Mouse (Mus musculus) gastrocnemius, adult 8-10 months (tissue): ENCODE results near the gene Abhd16a. TPM values are rescaled to one million over a fixed set of nuclear protein-coding genes. Genes with fewer than 3 reads are reported as not detected.

Experiments used
- DNase-seq, 2 experiments: peaks; one replicate each; pipeline ENCODE4 v3.0.0; 2022; ENCODE audit warnings: low spot score in 2 of 2
- total RNA-seq, 4 experiments: library from RNA; stranded (reverse); gene quantifications; 2 replicates each; pipeline ENCODE4 v1.2.4; 2022

Abhd16a gene
- 100 to 1,000 TPM in 1 of 4 experiments, 10 to 100 TPM in 3; 84.1 to 107 (median 92.9) TPM for total RNA-seq

GRCm38 (mm10) chr17:35088825-35089644 lies at the start of gene Abhd16a:
Abhd16a (plus strand) TSS chr17:35089263.
- peak; percentile 93 to 94 for DNase-seq

GRCm38 (mm10) chr17:35043794-35044193 lies 45.3 kb upstream of the Abhd16a start:
- DNase-seq, result no peak

GRCm38 (mm10) chr17:35044904-35045806 lies 43.9 kb upstream of the Abhd16a start:
- no peak for DNase-seq

- DNase-seq, result no peak
These were observed 43.0 kb upstream of the Abhd16a start for GRCm38 (mm10) chr17:35045807-35046680.

GRCm38 (mm10) chr17:35046681-35047455 lies 42.2 kb upstream of the Abhd16a start, which contains the start of gene Msh5:
Msh5 (minus strand) TSS chr17:35046745.
- peak; percentile 92 to 93 for DNase-seq

GRCm38 (mm10) chr17:35047688-35048087 lies 41.4 kb upstream of the Abhd16a start:
- DNase-seq, result no peak

- DNase-seq, result no peak
These were observed 40.7 kb upstream of the Abhd16a start for GRCm38 (mm10) chr17:35048149-35048931.

- DNase-seq, result no peak
These were observed 40.1 kb upstream of the Abhd16a start for GRCm38 (mm10) chr17:35048932-35049440.

- no peak for DNase-seq
These were observed 39.5 kb upstream of the Abhd16a start, which contains the start of gene Clic1 for GRCm38 (mm10) chr17:35049561-35050016. Clic1 (plus strand) TSS chr17:35049966.

GRCm38 (mm10) chr17:35050126-35050750 lies 38.8 kb upstream of the Abhd16a start:
- DNase-seq, result peak; percentile 37 to 53

- peak in 1 of 2 experiments; percentile 43 for DNase-seq
These were observed 37.6 kb upstream of the Abhd16a start for GRCm38 (mm10) chr17:35051156-35052086.

- DNase-seq, result no peak
These were observed 36.7 kb upstream of the Abhd16a start for GRCm38 (mm10) chr17:35052271-35052798.

- DNase-seq, result no peak
These were observed 33.2 kb upstream of the Abhd16a start for GRCm38 (mm10) chr17:35055691-35056495.

GRCm38 (mm10) chr17:35057090-35057489 lies 32.0 kb upstream of the Abhd16a start:
- no peak for DNase-seq

- DNase-seq, result no peak
These were observed 30.7 kb upstream of the Abhd16a start for GRCm38 (mm10) chr17:35058316-35058715.
